Mouse (Mus musculus) hindbrain, embryonic 16.5 days (tissue): ENCODE measurements around the gene Sumf2. TPM values are rescaled to one million over a fixed set of nuclear protein-coding genes. Genes with fewer than 3 reads are reported as not detected.
A peak's percentile ranks its signal among the peaks of the same experiment; 100 is the strongest.

Experiments used
- ATAC-seq: fragments of 200-750 bp; cut with Nextera tagmentation; 2 replicates; pipeline ENCODE4 v1.8.0; 2017; ENCODE audit warnings: moderate TSS enrichment, moderate library complexity
- H3K27ac ChIP-seq: fragments of 300-500 bp; sonication (generic); 2 replicates; pipeline ENCODE4 v1.5.1; 2014; ENCODE audit warnings: low read depth, mild to moderate bottlenecking, control low read depth, low read length, moderate library complexity
- H3K27me3 ChIP-seq: fragments of 300-500 bp; sonication (generic); replicated peaks from 2 replicates; pipeline ENCODE4 v1.6.1; 2014; ENCODE audit warnings: low read length; ENCODE audit not compliant: control insufficient read depth, insufficient read depth
- H3K36me3 ChIP-seq: fragments of 300-500 bp; sonication (generic); 2 replicates; pipeline ENCODE4 v1.6.1; 2014; ENCODE audit warnings: mild to moderate bottlenecking, low read length, moderate library complexity, mixed read lengths; ENCODE audit not compliant: control insufficient read depth, insufficient read depth
- H3K4me1 ChIP-seq: fragments of 300-500 bp; sonication (generic); 2 replicates; pipeline ENCODE4 v1.6.1; 2014; ENCODE audit warnings: low read depth, low read length; ENCODE audit not compliant: control insufficient read depth, insufficient read depth
- H3K4me2 ChIP-seq: fragments of 300-500 bp; sonication (generic); 2 replicates; pipeline ENCODE4 v1.6.1; 2014; ENCODE audit warnings: mild to moderate bottlenecking, low read length, control low read depth, moderate library complexity
- H3K4me3 ChIP-seq: fragments of 300-500 bp; sonication (generic); 2 replicates; pipeline ENCODE4 v1.5.1; 2014; ENCODE audit warnings: mild to moderate bottlenecking, low read length, control low read depth, moderate library complexity
- H3K9ac ChIP-seq: fragments of 300-500 bp; sonication (generic); 2 replicates; pipeline ENCODE4 v1.6.1; 2014; ENCODE audit warnings: low read depth, mild to moderate bottlenecking, control low read depth, low read length, moderate library complexity
- H3K9me3 ChIP-seq: fragments of 300-500 bp; sonication (generic); 2 replicates; pipeline ENCODE4 v1.6.1; 2014; ENCODE audit warnings: mild to moderate bottlenecking, low read length, moderate library complexity; ENCODE audit not compliant: control insufficient read depth
- WGBS: fragments of 180-500 bp; shearing (Covaris S2); extraction: QIAGEN DNeasy Blood & Tissue Kit; methylation state at CpG from one replicate; pipeline ENCODE4 v1.1.7; 2014; 5-methylcytosine and 5-hydroxymethylcytosine counted together
- polyA plus RNA-seq: library from polyadenylated mRNA; unstranded; fragments of >200 nt; fragmentation: Nextera tagmentation; extraction: Ambion mirVana; gene quantifications from 2 replicates; pipeline ENCODE4 v1.2.1, GENCODE M21; 2015

Sumf2 gene
- polyA plus RNA-seq, 1 experiment from 2014 or later: 31.3 TPM

- Histone ChIP-seq H3K4me1 (peaks cover 8% of the 10 kb centered on the region), H3K9ac (peak within 1 kb of the TSS; percentile 73), H3K9me3 (no peaks in the 10 kb centered on the region), H3K4me2 (peak within 1 kb of the TSS; percentile 65), H3K27ac (peak within 1 kb of the TSS; percentile 60; the same call in 1 of the 2 replicates), H3K36me3 (0 out of 2 replicates have a peak, but pooled peaks cover 1% of the 10 kb centered on the region), H3K27me3 (no peaks in the 10 kb centered on the region; the same call in 1 of the 2 replicates), H3K4me3 (peak within 1 kb of the TSS; percentile 87)
- 3% methylated on average over 44 of the region's 44 CpGs for WGBS
- peak; percentile 100 for ATAC-seq
Observed at GRCm38 (mm10) chr5:129895198-129896088, 48.7 kb downstream of the Sumf2 start, which contains the start of gene Zbed5. Gene Zbed5, plus strand, starts transcription at chr5:129895723.

- WGBS: 89% methylated on average over 1 of the region's 1 CpGs
- ATAC-seq: no peak
- H3K4me2 ChIP-seq: no peak within 1 kb of the TSS
- H3K4me1 ChIP-seq: peaks cover 8% of the 10 kb centered on the region
- H3K36me3 ChIP-seq: peaks cover 17% of the 10 kb centered on the region
- no peak within 1 kb of the TSS for H3K9ac ChIP-seq
- H3K27me3 ChIP-seq: no peaks in the 10 kb centered on the region
- H3K4me3 ChIP-seq: no peak within 1 kb of the TSS
- H3K27ac ChIP-seq: no peak within 1 kb of the TSS
- no peaks in the 10 kb centered on the region for H3K9me3 ChIP-seq
Observed at GRCm38 (mm10) chr5:129898449-129898848, 51.7 kb downstream of the Sumf2 start, which contains the start of gene Phkg1. Gene Phkg1, minus strand, starts transcription at chr5:129898549.

DNA sequence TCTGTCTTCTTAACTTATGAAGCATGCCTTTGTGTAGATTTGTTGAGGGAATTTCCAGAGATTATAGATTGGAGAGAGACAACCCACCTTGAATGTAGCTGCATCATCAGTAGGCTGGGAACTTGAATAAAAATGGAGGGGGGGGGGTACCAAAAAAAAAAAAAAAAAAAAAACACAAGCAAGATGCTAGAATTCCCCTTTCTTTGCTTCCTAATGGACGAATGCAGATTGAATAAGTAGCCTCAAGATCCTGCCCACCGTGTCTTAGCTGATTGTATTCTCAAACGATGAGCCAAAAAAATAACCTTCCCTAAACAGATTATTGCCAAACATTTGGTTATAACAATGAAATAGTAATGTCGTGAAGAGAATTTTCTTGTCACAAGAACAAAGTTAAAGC is 61.0 kb downstream of the Sumf2 start:
- H3K9ac ChIP-seq: peak overlapping the region; percentile 81
- H3K27me3 ChIP-seq: no peaks in the 10 kb centered on the region
- peaks cover 2% of the 10 kb centered on the region; the same call in 1 of the 2 replicates for H3K4me1 ChIP-seq
- no peaks in the 10 kb centered on the region for H3K9me3 ChIP-seq
- H3K36me3 ChIP-seq: peaks cover 5% of the 10 kb centered on the region; the same call in 1 of the 2 replicates
- H3K4me2 ChIP-seq: peak overlapping the region; percentile 83
- H3K27ac ChIP-seq: peak overlapping the region; percentile 93
- H3K4me3 ChIP-seq: peak overlapping the region; percentile 61
- no peak for ATAC-seq
- WGBS: 19% methylated on average over 4 of the region's 4 CpGs

DNA sequence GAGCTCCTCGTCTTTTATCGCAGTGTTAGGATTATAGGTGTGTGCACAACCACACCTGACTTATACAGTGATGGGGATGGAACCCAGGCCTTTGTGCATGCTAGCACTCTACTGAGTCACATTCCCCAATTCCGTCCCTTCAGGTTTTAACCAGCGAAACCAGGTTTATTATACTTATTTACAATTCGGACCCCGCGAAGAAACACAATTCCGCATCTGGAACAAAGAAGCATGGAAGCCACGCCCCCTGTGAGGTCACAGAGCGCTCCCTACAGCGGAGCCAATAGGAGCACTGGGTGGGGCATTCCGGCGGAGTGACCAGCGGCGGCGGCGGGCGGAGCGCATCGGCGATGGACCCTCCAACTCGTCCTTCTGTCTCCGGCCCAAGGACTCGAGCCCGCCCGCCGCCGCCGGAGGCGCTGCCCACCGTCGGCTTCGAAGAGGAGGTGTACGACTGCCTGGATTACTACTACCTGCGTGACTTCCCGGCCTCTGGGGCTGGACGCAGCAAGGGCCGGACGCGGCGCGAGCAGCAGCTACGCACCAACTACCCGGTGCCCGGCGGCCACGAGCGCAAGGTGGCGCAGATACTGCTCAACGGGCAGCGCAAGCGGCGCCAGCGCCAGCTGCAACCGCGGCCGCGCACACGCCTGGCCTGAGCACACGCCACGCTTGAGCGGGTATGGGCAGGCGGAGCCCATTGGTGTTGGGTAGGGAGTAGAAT is 61.6 kb downstream of the Sumf2 start, which contains the start of gene Nupr1l:
TSS of gene Nupr1l (plus strand) at position 299 of the 724 bp plus-strand sequence.
- Histone ChIP-seq H3K27ac (peak within 1 kb of the TSS; percentile 93), H3K4me2 (peak within 1 kb of the TSS; percentile 83), H3K4me3 (peak within 1 kb of the TSS; percentile 61), H3K9ac (peak within 1 kb of the TSS; percentile 81), H3K36me3 (no peaks in the 10 kb centered on the region), H3K9me3 (no peaks in the 10 kb centered on the region), H3K4me1 (peaks cover 2% of the 10 kb centered on the region; the same call in 1 of the 2 replicates), H3K27me3 (no peaks in the 10 kb centered on the region)
- under 1% methylated on average over 62 of the region's 63 CpGs for WGBS
- peak; percentile 98 for ATAC-seq

DNA sequence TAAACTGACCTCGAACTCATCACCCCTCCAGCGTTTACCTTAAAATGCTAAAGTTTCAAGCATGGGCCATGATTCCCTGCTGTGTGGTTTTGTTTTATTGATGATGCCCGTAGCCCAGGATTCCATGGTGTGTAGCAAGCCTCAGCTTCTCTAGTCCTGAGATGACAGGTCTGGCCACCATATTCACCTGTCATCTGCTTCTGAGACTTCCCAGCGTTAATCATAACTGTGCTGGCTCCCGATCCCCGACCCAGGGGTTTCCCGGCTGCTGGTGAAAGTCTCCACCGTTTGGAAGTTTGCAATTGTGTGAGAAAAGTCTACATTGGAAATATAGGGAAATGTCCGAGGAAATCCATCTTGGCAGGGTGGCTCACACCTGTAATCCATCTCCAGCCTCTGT is 62.4 kb downstream of the Sumf2 start:
- 67% methylated on average over 9 of the region's 9 CpGs for WGBS
- ATAC-seq: no peak

GRCm38 (mm10) chr5:129909591-129909990 is 62.8 kb downstream of the Sumf2 start:
- Histone ChIP-seq H3K4me3 (no peak overlapping the region), H3K36me3 (no peaks in the 10 kb centered on the region), H3K4me2 (no peak overlapping the region)

More for the DNA sequence above, 62.4 kb downstream of the Sumf2 start:
- Histone ChIP-seq H3K27ac (peak overlapping the region; percentile 93; the same call in 1 of the 2 replicates), H3K4me2 (peak overlapping the region; percentile 83), H3K9me3 (no peaks in the 10 kb centered on the region), H3K36me3 (no peaks in the 10 kb centered on the region), H3K4me1 (peaks cover 2% of the 10 kb centered on the region; the same call in 1 of the 2 replicates), H3K9ac (peak overlapping the region; percentile 81), H3K4me3 (peak overlapping the region; percentile 61), H3K27me3 (no peaks in the 10 kb centered on the region)

More at GRCm38 (mm10) chr5:129909591-129909990, 62.8 kb downstream of the Sumf2 start:
- 82% methylated on average over 7 of the region's 7 CpGs for WGBS
- no peak for ATAC-seq
- peaks cover 2% of the 10 kb centered on the region; the same call in 1 of the 2 replicates for H3K4me1 ChIP-seq
- no peaks in the 10 kb centered on the region for H3K9me3 ChIP-seq
- no peak overlapping the region for H3K9ac ChIP-seq
- H3K27me3 ChIP-seq: no peaks in the 10 kb centered on the region
- no peak overlapping the region for H3K27ac ChIP-seq

Other genes with a start within 250 kb of the Sumf2 start
- gene Zfp11, start 176.9 kb upstream of the Sumf2 start, polyA plus RNA-seq: 7.1 and 7.7 TPM in 2 replicates
- gene Sept14, start 138.5 kb upstream of the Sumf2 start, polyA plus RNA-seq: not detected in 2 replicates
- gene Mrps17, start 131.5 kb upstream of the Sumf2 start, polyA plus RNA-seq: 171 and 176 TPM in 2 replicates
- gene Nipsnap2, start 121.9 kb upstream of the Sumf2 start, polyA plus RNA-seq: 96.4 and 98.7 TPM in 2 replicates
- gene Psph, start 59.5 kb upstream of the Sumf2 start, polyA plus RNA-seq: 35.2 and 42.4 TPM in 2 replicates
- gene Chchd2, start 40.5 kb downstream of the Sumf2 start, polyA plus RNA-seq: 679 and 729 TPM in 2 replicates
- 14.0 and 14.1 TPM in 2 replicates for gene Zbed5, start 48.7 kb downstream of the Sumf2 start, polyA plus RNA-seq
- 1.0 and 1.2 TPM in 2 replicates for gene Phkg1, start 51.6 kb downstream of the Sumf2 start, polyA plus RNA-seq
- gene Nupr1l, start 61.6 kb downstream of the Sumf2 start, polyA plus RNA-seq: 4.5 and 4.7 TPM in 2 replicates
- 22.6 and 27.3 TPM in 2 replicates for gene Vkorc1l1, start 95.0 kb downstream of the Sumf2 start, polyA plus RNA-seq
- 35.8 and 37.3 TPM in 2 replicates for gene Gusb, start 156.1 kb downstream of the Sumf2 start, polyA plus RNA-seq
- gene Asl, start 182.3 kb downstream of the Sumf2 start, polyA plus RNA-seq: 39.3 and 49.5 TPM in 2 replicates
- gene Crcp, start 182.3 kb downstream of the Sumf2 start, polyA plus RNA-seq: 78.0 and 92.1 TPM in 2 replicates
- gene Tpst1, start 226.3 kb downstream of the Sumf2 start, polyA plus RNA-seq: 58.3 and 59.2 TPM in 2 replicates